Mouse (Mus musculus) hindbrain, embryonic 11.5 days (tissue): ENCODE measurements around the gene Tlx2. TPM values are rescaled to one million over a fixed set of nuclear protein-coding genes. Genes with fewer than 3 reads are reported as not detected.
A peak's percentile ranks its signal among the peaks of the same experiment; 100 is the strongest.

Experiments
- ATAC-seq: fragments of 200-750 bp; cut with Nextera tagmentation; 2 replicates; pipeline ENCODE4 v1.8.0; 2017; ENCODE audit warnings: mild to moderate bottlenecking, moderate TSS enrichment, moderate library complexity; ENCODE audit not compliant: low FRiP score
- DNase-seq: peaks from one replicate; pipeline ENCODE4 v3.0.0-alpha.2; 2015; ENCODE audit warnings: low spot score
- H3K27ac ChIP-seq: fragments of 300-500 bp; sonication (generic); 2 replicates; pipeline ENCODE4 v1.5.1; 2014; ENCODE audit warnings: mild to moderate bottlenecking, low read depth, low read length
- H3K27me3 ChIP-seq: fragments of 300-500 bp; sonication (generic); 2 replicates; pipeline ENCODE4 v1.6.1; 2014; ENCODE audit warnings: mild to moderate bottlenecking, low read length, moderate library complexity, mixed read lengths; ENCODE audit not compliant: control insufficient read depth, insufficient read depth
- H3K36me3 ChIP-seq: fragments of 300-500 bp; sonication (generic); 2 replicates; pipeline ENCODE4 v1.6.1; 2014; ENCODE audit warnings: mild to moderate bottlenecking, low read length, moderate library complexity, mixed read lengths; ENCODE audit not compliant: control insufficient read depth, insufficient read depth
- H3K4me1 ChIP-seq: fragments of 300-500 bp; sonication (generic); replicated peaks from 2 replicates; pipeline ENCODE4 v1.6.1; 2014; ENCODE audit warnings: low read length, mixed read lengths; ENCODE audit not compliant: control insufficient read depth, insufficient read depth
- H3K4me2 ChIP-seq: fragments of 300-500 bp; sonication (generic); replicated peaks from 2 replicates; pipeline ENCODE4 v1.6.1; 2014; ENCODE audit warnings: mild to moderate bottlenecking, low read depth, low read length
- H3K4me3 ChIP-seq: fragments of 300-500 bp; sonication (generic); 2 replicates; pipeline ENCODE4 v1.5.1; 2014; ENCODE audit warnings: low read depth, low read length
- H3K9ac ChIP-seq: fragments of 300-500 bp; sonication (generic); 2 replicates; pipeline ENCODE4 v1.6.1; 2014; ENCODE audit warnings: low read depth, low read length
- H3K9me3 ChIP-seq: fragments of 300-500 bp; sonication (generic); 2 replicates; pipeline ENCODE4 v1.6.1; 2016; ENCODE audit warnings: low read length; ENCODE audit not compliant: control insufficient read depth
- WGBS: fragments of 180-500 bp; shearing (Covaris S2); extraction: QIAGEN DNeasy Blood & Tissue Kit; methylation state at CpG from one replicate; pipeline ENCODE4 v1.1.7; 2014; 5-methylcytosine and 5-hydroxymethylcytosine counted together
- polyA plus RNA-seq: library from polyadenylated mRNA; unstranded; fragments of >200 nt; fragmentation: Nextera tagmentation; extraction: Ambion mirVana; gene quantifications from 2 replicates; pipeline ENCODE4 v1.2.1, GENCODE M21; 2014

The Tlx2 gene
- polyA plus RNA-seq, 1 experiment from 2014 or later = 5.2 TPM

DNA sequence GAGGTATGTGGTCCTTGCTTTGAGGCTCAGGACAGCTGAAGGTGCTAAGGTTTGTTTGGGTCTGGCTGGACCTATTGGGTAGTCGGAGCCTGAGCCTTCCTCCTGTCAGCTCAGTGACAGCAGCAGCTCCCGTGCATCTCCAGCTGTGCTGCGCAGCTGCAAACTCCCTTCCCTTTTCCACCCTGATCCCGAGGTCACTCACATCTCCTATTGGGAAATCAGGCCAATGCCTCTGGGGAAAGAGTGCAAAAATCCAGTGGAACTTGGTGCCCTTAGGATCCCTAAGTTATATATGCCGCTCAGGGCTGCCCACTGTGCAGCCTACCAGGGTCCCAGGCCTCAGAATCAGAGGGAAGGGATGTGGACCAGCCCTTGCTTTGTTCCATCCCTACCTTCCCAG lies 13.4 kb upstream of the Tlx2 start:
- no peak for ATAC-seq
- H3K27me3 ChIP-seq = peaks cover 58% of the 10 kb centered on the region
- no peak overlapping the region for H3K4me2 ChIP-seq
- H3K9ac ChIP-seq = no peak overlapping the region
- no peak overlapping the region for H3K4me3 ChIP-seq
- H3K9me3 ChIP-seq = no peaks in the 10 kb centered on the region
- no peaks in the 10 kb centered on the region for H3K36me3 ChIP-seq
- peaks cover 4% of the 10 kb centered on the region; the same call in 1 of the 2 replicates for H3K4me1 ChIP-seq
- DNase-seq = no peak
- 5% methylated on average over 5 of the region's 5 CpGs for WGBS
- H3K27ac ChIP-seq = no peak overlapping the region

DNA sequence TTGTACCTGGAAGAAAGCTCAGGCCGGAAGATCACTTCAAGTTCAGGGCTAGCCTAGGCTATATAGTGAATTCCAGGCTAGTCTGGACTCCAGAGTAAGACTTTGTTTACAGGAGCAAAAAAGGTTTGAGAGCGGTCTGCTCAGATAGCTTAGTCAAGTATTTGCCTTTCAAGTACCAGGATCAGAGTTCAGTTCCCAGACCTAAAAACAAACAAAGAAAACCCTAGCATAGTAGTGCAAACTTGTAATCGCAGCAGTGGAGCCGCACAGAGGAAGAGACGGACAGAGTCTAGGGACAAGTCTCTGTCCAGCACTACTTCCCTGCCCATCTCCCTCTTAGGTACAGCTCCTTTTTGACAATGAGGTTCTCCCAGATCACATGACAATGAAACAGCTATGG lies 10.1 kb upstream of the Tlx2 start:
- no peaks in the 10 kb centered on the region for H3K4me1 ChIP-seq
- no peak overlapping the region for H3K9ac ChIP-seq
- H3K4me3 ChIP-seq = no peak overlapping the region
- ATAC-seq (no peak), DNase-seq (no peak)
- peaks cover 37% of the 10 kb centered on the region for H3K27me3 ChIP-seq
- H3K4me2 ChIP-seq = no peak overlapping the region
- H3K27ac ChIP-seq = no peak overlapping the region
- no peaks in the 10 kb centered on the region for H3K36me3 ChIP-seq
- no peaks in the 10 kb centered on the region for H3K9me3 ChIP-seq
- 97% methylated on average over 5 of the region's 5 CpGs for WGBS

DNA sequence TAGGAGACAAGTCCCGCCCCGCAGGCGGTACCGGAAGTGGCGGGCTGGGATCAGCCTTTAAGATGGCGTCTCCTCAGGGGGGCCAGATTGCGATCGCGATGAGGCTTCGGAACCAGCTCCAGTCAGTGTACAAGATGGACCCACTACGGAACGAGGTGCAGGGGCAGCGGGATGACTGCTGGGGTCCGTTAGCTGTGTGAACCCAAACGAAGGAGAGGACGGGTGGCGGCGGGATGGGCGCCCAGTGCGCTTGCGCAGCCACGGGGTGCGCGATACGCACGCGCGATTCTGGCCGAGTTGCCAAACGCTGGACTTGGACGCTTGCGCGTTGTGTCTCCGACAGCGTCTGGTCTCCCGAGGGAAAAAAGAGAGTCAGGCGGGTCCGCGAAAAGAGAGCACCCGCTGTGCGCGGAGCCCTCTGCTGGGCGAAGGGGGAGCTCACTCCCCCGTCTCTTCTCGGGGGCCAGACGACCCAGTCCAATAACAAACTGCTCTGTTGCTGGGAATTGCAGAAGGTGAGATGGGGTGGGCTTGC lies 8.3 kb upstream of the Tlx2 start:
- DNase-seq = peak; percentile 100
- Histone ChIP-seq H3K9me3 (no peaks in the 10 kb centered on the region), H3K27me3 (peaks cover 34% of the 10 kb centered on the region), H3K4me3 (peak overlapping the region; percentile 77), H3K27ac (peak overlapping the region; percentile 83), H3K36me3 (no peaks in the 10 kb centered on the region), H3K4me2 (peak overlapping the region; percentile 55), H3K9ac (peak overlapping the region; percentile 78), H3K4me1 (no peaks in the 10 kb centered on the region)
- ATAC-seq = peak; percentile 93
- under 1% methylated on average over 46 of the region's 46 CpGs for WGBS

DNA sequence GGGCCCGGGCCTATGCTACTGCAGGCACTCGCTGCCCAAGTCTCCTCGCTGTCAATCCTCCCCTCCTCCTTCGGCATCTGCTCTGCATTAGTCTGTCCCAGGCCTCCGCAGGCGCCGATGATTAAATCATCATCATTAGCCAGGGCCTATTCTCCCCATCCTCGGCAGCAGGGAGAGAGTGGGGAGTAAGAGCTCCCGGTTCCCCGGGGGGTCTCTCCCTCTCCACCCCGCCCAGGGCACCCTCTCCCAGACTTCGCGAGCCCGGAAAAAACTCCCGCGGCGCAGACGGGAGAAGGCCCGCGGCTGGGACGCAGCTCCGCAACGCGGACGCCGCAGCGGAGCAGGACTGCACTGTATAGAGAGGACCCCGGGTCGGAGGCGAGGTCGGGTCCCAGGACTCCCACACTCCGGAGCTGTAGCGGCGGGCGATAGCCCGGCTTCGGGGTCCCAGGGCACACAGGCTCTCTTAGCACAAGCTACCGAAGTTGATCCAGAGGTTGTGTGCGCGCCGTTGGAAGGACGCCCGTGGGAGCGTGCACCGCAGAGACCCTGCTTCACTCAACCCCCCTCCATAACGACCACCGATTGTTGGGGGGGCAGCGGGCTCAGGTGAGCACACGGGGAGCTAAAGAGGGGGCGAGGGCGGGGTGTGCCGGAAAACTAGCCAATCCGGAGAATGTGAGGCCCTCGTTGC lies 7.7 kb upstream of the Tlx2 start, which contains the start of gene Pcgf1:
Gene Pcgf1, plus strand, starts transcription at position 240 of the 694 bp plus-strand sequence.
- no peaks in the 10 kb centered on the region for H3K4me1 ChIP-seq
- H3K36me3 ChIP-seq = no peaks in the 10 kb centered on the region
- no peaks in the 10 kb centered on the region for H3K9me3 ChIP-seq
- H3K9ac ChIP-seq = peak within 1 kb of the TSS; percentile 78
- WGBS = under 1% methylated on average over 54 of the region's 54 CpGs
- ATAC-seq (peak; percentile 83), DNase-seq (no peak)
- H3K27me3 ChIP-seq = peaks cover 35% of the 10 kb centered on the region
- H3K4me3 ChIP-seq = peak within 1 kb of the TSS; percentile 77
- H3K4me2 ChIP-seq = peak within 1 kb of the TSS; percentile 78
- H3K27ac ChIP-seq = peak within 1 kb of the TSS; percentile 83

DNA sequence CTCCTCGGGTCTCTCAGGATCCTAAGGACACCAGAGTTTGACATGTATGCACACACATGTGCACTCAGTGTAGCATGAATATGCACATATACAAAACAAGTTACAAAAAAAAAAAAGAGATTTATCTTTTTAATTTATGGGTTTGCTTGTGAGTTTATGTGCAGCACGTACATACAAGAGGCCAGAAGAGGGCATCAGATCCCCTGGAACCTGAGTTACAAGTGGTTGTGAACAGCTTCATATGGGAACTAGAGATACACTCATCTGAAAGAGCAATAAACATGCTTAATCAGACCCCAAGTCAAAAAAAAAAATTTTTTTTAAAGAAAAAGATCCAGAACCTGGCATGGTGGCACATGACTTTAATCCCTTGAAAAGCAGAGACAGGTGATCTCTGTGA lies 4.9 kb upstream of the Tlx2 start:
- Histone ChIP-seq H3K36me3 (no peaks in the 10 kb centered on the region), H3K4me3 (no peak overlapping the region), H3K9ac (no peak overlapping the region), H3K4me1 (peaks cover 10% of the 10 kb centered on the region), H3K9me3 (no peaks in the 10 kb centered on the region), H3K27ac (no peak overlapping the region), H3K4me2 (no peak overlapping the region), H3K27me3 (peaks cover 57% of the 10 kb centered on the region)
- DNase-seq (no peak), ATAC-seq (no peak)
- 14% methylated on average over 2 of the region's 2 CpGs for WGBS

DNA sequence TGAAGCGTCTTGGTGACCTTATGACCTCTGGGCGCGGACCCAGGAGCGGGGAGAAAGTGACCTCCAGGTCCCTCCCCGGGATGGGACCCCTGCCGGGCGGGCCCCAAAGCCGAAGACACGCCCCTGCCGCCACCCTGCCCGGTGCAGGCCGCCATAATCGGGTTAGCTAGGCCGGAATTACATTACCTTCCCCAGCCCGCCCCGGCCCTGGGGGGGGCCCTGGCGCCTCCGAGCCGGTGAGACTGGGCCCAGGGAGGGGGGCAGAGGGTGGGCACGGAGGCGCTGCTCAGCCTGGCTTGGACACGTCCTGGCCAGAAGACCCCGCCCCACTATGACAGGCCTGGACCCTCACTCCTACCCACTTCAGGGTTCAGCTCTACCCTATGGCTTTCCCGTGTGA lies 1.1 kb upstream of the Tlx2 start:
- ATAC-seq (peak; percentile 39), DNase-seq (no peak)
- 0 out of 2 replicates have a peak overlapping the region, but pooled peaks have one; percentile 11 for H3K4me2 ChIP-seq
- no peak overlapping the region for H3K9ac ChIP-seq
- WGBS = under 1% methylated on average over 24 of the region's 24 CpGs
- peaks cover 92% of the 10 kb centered on the region for H3K27me3 ChIP-seq
- H3K4me3 ChIP-seq = peak overlapping the region; percentile 14; the same call in 1 of the 2 replicates
- H3K27ac ChIP-seq = no peak overlapping the region
- no peaks in the 10 kb centered on the region for H3K9me3 ChIP-seq
- peaks cover 10% of the 10 kb centered on the region for H3K4me1 ChIP-seq
- H3K36me3 ChIP-seq = no peaks in the 10 kb centered on the region

DNA sequence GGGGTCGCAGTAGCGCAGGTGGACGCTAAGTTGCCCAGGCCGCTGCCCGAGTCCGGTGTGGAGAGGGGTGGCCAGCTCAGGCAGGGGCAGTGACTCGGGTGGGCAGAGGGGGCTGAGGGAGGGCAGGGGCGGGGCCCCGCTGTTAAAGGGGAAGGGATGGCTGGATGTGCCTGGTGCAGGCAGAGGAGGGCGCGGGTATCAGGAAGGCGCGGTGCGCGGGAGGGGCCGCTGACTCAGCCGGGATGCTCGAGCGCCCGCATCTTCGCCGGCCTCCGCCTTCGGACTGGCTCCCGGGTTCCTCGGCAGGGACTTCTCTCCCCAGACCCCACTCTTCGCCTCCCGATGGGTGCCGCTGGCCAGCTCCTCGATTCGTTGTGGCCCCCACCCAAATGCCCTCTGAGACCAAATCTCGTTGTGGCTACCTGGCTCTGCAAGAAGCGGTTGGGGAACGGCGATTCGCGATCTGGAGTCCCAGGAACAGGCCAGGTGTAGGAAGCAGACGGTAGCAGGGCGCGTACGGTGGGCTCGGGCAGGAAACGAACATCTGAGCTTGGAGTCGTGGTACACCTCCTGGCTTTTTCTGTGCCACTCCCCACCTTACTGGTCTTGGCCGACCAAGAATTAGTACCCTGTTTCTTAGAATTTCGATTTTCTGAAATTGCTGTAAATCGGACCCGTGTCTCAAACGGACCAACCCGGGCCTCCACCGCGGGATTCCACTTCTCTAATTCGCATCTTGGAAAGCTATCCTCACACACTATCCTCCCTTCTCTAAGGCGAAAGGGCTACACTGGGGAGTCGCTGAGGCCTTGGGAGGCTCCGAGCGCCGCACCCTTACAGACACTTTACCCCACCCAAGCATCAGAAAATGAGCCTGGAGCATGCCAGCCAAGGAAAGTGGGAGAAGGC lies 472 bp upstream of the Tlx2 start:
- peak overlapping the region; percentile 14; the same call in 1 of the 2 replicates for H3K4me3 ChIP-seq
- 0 out of 2 replicates have a peak overlapping the region, but pooled peaks have one; percentile 12 for H3K4me2 ChIP-seq
- peaks cover 10% of the 10 kb centered on the region for H3K4me1 ChIP-seq
- H3K27me3 ChIP-seq = peaks cover 92% of the 10 kb centered on the region
- H3K27ac ChIP-seq = no peak overlapping the region
- no peak overlapping the region for H3K9ac ChIP-seq
- H3K36me3 ChIP-seq = no peaks in the 10 kb centered on the region
- WGBS = under 1% methylated on average over 54 of the region's 58 CpGs
- DNase-seq (no peak), ATAC-seq (no peak; the same call in none of the 2 replicates)
- H3K9me3 ChIP-seq = no peaks in the 10 kb centered on the region

DNA sequence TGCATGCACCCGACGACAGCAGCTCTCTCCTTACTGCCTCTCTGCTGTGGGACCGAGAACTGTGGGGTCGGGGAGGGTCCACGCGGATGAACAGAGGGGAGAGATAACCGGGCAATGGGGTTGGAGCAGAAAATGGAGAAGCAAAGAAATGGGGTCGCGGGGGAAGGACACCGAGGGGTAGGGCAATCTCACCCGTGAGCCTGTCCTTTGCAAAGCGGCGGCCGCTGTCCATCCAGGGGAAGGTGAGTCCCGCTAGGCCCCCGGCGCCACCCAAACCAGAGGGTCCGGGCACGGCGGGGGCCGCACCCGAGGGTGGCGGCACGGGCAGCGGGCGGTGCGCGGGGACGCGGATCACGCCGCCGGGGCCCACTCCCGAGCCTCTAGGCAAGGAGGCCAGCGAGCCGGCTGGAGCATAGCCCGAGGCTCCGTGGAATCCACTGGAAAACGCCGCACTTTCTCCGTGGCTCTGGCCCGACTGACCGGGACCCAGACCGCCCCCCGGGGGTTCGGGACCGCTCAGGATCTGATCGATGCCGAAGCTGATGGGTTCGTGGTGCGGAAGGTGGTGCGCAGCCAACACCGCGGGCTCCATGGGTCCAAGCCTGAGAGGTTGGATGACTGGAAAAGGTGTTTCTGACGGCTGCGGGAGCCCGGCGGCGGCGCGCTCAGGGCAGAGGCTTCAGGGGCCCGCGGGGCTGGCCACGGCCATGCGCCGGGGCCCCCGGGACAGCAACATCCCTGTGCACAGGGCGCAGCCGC lies 426 bp downstream of the Tlx2 start:
- peaks cover 96% of the 10 kb centered on the region for H3K27me3 ChIP-seq
- under 1% methylated on average over 65 of the region's 69 CpGs for WGBS
- H3K9ac ChIP-seq = no peak overlapping the region
- no peaks in the 10 kb centered on the region for H3K9me3 ChIP-seq
- H3K36me3 ChIP-seq = no peaks in the 10 kb centered on the region
- H3K4me1 ChIP-seq = peaks cover 10% of the 10 kb centered on the region
- peak overlapping the region; percentile 2; the same call in 1 of the 2 replicates for H3K4me3 ChIP-seq
- DNase-seq (peak; percentile 62), ATAC-seq (no peak)
- 0 out of 2 replicates have a peak overlapping the region, but pooled peaks have one; percentile 12 for H3K4me2 ChIP-seq
- no peak overlapping the region for H3K27ac ChIP-seq
